Mouse (Mus musculus) regulatory T cell (primary cell): ENCODE data around the gene Boll.

Experiments used
- in situ Hi-C: fragments of 300-600 bp; cut with MboI, MseI; formaldehyde crosslinking; loops from one replicate; pipeline ENCODE4 v1.15.1; 2025; ENCODE audit warnings: high pct_unique_total_duplicates

Gene Boll

DNA sequence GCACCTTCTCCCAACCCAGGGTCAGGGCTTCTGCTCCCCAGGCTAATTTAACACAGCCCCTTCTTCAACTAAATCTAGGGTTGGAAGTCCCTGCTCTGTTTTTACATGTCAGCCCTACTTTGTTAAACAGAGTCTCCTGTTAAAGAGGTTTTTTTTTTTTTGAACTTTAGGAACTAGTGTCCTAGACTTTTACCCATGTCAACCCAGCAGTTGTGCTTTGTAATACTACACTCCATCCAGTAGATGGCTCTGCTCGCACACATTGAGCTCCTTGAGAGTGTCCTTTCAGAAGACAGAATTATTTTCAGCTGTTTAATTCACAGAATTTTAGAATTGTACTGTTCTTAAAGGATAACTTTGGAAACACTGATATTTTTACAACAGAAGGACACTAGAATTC is 124.0 kb downstream of the Boll start:
- in situ Hi-C loops = loop anchor here (25.0 kb wide), 1 partner anchor 123 kb away; the partner anchor contains the start of gene Boll

DNA sequence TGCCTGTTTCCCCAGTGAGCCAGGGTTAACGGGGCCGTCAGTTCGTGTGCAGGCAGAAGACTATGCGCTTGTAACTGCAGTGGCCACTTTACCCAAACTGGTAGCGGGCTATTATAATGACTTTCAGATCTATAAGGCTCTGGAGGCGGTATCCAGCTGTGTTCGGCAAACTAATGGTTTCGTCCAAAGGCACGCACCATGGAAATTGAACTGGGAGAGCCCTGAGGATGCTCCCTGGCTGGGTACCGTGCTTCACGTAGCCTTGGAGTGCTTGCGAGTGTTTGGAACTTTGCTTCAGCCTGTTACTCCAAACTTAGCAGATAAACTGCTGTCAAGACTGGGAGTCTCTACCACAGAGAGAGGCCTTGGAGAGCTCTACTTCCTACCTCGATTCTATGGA is 124.8 kb downstream of the Boll start:
- in situ Hi-C loops = loop anchor here (25.0 kb wide), 1 partner anchor 124 kb away; the partner anchor contains the start of gene Boll

DNA sequence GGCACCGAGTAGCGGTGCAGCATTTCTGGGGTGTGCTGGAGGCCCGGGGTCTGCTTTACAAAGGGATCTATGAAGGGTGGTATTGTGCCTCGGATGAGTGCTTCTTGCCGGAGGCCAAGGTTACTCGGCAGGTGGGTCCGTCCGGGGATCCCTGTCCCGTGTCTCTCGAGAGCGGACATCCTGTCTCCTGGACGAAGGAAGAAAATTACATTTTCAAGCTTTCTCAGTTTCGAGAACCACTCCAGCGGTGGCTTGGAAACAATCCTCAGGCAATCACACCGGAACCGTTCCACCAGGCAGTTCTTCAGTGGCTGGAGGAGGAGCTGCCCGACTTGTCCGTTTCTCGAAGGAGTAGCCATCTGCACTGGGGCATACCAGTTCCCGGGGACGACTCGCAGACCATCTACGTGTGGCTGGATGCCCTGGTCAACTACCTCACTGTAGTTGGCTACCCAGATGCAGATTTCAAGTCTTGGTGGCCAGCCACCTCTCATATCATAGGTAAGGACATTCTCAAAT is 125.6 kb downstream of the Boll start:
- in situ Hi-C loops = loop anchor here (25.0 kb wide), 1 partner anchor 125 kb away; the partner anchor contains the start of gene Boll

DNA sequence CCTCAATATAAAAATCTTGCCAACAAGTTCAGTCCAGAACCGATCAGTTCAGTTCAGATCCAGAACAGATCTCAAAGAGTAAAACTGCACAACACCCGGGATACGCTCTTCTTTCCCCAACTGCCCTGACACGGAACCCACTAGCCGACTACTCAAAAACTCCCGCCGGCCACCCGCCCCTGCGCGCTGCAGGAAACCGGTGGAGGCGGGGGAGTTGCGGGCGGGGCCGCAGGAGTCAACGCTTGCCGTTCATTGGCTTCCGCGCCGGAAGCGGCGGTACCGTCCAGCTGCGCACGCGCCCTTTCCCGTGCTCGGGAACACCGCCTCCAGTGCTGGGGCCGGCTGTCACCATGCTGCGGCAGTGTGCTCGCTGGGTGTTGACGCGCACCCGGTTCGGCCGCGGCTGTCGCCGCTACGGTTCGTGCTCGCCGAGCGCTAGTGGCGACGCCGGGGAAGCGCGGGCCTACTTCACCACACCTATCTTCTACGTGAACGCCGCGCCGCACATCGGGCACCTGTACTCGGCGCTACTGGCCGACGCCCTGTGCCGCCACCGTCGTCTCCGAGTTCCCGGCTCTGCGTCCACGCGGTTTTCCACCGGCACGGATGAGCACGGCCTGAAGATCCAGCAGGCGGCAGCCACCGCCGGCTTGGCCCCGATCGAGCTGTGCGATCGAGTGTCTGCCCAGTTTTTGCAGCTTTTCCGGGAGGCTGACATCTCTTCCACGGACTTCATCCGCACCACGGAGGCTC is 126.2 kb downstream of the Boll start, which contains the start of gene Mars2:
Gene Mars2, plus strand, starts transcription at position 288 of the 753 bp plus-strand sequence.
- in situ Hi-C loops = loop anchor here (25.0 kb wide), 1 partner anchor 125 kb away; the partner anchor contains the start of gene Boll

DNA sequence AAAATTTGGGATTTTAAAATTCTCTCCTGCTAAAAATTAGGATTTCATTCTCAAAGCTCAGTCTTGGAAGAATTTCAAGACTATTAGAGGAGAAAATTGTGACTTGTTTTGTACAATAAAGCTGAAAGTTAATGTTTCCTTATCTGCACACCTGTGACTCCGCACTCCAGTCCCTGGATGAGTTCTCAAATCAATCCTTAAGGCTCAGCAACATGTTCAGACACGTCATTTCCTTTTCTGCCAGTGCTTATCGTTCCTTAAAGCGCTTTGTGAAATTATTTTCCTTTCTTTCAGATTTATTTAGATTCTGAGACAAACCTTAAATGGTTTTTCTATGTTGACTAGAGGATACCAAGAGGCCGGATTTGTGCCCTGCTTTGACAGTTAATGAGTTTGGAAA is 126.8 kb downstream of the Boll start:
- in situ Hi-C loops = loop anchor here (25.0 kb wide), 1 partner anchor 126 kb away; the partner anchor contains the start of gene Boll

DNA sequence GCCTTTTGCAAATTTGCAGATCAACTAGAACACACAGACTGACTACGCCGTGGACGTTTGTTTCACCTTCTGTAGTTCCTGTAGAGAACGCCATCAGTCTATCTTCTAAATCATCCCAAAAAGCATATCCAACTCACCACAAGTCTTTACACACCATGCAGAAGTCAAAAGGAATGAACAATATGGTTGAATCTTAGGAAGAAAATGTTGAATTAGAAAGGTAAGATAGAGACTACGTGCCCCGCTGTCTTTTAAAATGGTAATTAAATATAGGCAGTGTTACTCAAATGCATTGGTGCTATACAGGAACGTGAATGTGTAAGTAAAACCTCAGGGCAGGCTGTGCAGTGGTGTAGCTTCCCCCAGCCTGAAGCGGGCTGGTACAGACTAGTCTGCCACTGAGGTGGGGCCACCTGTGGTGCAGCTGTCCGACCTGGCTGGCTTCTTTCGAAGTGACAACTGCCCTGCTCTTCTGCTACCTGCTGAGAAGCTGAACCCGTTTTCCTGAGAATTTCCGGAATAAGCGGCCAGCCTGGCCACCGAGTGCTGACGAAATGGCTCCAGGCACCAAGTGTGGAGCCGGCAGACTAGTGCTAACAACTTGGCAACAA is 128.3 kb downstream of the Boll start:
- in situ Hi-C loops = loop anchor here (25.0 kb wide), 1 partner anchor 127 kb away; the partner anchor contains the start of gene Boll

DNA sequence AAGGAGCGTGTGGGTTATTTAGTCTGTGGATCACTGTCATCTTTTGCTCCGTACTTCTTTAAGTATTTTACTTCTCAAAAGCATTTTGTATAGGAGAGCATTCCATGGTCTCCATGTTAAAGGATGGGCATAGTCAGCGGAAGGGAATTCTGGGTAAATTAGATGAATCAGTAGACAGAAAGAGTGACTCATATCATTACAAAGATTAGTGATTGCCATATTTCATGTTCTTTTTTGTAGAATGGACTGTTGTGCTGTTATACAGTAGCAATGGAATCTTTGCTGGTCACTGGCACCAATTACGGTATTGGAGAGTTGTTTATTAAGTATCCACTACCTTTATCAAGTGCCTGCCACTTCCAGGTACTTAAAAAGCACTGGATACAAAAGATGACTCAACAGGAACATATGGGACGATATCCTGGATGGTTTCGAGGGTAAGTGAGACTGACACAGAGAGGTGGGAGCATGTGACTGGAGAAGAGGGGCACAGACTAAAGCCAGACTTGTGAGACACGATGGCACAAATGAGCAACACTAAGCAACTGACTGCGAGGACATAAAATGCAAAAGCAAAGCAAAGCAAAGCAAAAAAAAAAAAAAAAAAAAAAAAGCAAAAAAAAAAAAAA is 134.9 kb downstream of the Boll start:
- in situ Hi-C loops = loop anchor here (25.0 kb wide), 1 partner anchor 134 kb away; the partner anchor contains the start of gene Boll

DNA sequence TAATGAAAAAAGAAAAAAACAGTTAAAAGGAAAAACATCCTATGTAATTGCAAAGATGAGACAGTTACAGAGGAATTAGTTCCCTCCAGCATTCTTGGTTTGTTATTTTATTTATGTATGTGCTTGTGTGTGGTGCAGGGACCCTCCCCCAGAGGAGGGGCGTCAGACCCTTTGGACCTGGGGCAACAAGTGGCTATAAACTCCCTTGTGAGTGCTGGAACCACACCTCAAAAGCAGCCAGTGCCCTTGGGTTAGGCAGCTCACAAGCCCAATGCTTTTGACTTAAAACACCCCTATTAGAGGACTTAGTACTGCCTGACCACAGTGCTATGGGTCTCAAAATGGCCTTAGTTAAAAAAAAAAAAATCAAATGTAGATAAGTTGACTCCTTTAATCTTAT is 135.9 kb downstream of the Boll start:
- in situ Hi-C loops = loop anchor here (25.0 kb wide), 1 partner anchor 135 kb away; the partner anchor contains the start of gene Boll

DNA sequence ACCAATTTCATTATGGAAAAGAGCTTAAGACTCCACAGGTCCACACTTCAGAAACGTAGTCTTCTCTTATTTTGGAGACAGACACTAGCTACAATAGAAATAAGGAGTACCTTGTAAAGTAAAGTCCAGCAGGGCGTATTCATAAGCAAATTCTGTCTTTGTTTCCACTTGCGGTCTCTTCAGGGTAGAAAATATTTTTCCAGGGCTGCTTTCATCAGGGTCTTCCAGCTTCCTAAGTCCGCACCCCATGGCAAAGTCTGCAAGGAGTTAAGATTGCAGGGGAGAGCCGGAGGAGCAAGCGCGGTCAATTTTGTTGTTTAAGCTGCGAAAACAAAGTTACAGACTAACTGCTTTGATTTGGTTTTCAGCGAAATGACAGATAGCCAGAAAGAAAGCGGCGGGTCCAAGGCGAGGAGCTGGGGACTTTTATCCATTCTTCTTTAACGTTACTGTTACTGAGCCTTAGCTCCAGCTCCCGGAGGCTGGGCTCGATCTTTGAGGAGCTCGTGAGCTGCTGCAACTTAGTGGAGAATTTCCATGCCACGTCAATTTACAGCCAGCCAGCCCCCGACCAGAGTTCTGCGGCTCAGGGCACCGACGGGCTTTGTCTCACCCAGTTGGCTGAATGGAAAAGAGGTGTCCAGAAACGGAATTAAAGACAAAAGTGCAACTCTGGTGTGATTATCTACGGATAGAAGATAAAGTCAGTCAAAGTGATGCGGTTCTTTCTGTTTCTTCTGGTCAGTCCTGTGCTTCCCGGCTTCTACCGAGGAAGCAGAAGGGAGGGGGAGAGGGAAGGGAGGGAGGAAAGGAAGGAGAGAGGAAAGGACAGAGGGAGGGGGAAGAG is 137.0 kb downstream of the Boll start, which contains the start of gene Rftn2:
Gene Rftn2, minus strand, starts transcription at position 772 of the 847 bp plus-strand sequence.
- in situ Hi-C loops = loop anchor here (25.0 kb wide), 1 partner anchor 136 kb away; the partner anchor contains the start of gene Boll

DNA sequence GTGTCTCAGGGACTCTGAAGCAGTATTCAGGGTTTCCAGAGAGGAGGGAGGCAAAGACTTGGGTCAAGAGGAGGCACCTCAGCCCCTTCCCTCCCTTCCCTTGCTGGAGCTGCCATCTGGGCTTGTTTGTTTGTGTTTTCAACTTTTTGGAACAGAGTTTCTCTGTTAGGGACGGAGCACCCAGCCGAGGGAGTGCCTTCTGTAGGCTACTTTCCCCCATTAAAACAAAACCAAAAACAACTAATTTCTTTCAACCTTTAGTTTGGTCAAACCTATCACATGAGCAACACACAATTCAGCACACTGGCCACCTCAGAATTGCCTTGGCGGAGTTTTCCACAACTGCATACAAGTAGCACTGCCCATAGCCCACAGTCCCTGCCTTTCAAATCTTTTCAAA is 137.9 kb downstream of the Boll start:
- in situ Hi-C loops = loop anchor here (25.0 kb wide), 1 partner anchor 137 kb away; the partner anchor contains the start of gene Boll

DNA sequence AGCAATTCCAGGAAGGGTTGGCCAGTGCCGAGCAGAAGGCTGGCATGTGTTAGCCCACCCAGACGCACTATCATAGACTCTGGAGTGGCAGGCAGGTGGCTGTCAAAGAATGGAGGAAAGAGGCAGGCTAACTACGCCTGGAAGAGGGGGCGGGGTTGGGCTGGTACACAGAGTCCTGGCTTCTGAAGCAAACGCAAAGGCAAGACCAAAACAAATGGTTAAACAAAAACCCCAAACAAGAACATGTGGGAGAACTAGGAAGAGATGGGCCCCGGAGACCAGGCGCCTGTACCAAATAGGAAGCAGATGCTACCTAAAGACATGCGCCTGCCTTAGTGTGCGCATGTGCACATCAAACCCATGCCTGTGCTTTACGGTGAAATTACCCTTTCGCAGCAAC is 139.2 kb downstream of the Boll start:
- in situ Hi-C loops = no loop called here

DNA sequence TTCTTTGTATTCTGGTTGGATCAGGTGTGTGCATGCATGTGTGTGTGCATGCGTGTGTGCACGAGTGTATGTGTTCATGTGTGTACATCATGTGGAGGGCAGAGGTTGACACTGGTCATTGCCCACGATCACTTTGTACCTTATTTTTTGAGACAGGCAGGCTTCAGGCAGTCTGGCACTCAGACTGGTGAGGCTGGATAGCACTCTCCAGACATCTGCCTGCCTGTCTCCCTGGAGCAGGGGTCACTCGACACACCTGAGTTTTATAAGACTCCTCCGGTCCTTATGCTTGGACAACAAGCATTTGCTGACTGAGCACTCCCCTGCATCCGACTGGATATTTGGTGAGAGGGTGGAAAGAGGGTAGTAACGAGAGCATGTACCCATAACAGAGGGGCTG is 140.2 kb downstream of the Boll start:
- in situ Hi-C loops = no loop called here

DNA sequence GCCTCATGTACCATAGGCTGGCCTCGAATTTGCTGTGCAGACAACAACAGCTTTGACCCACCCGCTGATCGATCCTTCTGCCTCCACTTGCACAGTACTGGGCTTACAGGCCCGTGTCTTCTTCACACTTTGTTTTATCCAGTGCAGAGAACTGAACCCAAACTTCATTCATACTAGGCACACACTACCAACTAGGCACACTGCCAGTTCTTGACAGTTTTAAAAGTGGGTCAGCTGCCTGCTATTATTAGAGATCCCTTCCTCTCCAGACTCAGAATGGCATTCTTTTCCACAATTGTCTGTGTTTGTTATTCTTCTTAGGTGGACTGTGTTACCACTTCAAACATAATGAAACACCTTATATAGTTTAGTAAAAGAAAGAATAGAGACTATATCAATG is 141.9 kb downstream of the Boll start:
- in situ Hi-C loops = no loop called here

DNA sequence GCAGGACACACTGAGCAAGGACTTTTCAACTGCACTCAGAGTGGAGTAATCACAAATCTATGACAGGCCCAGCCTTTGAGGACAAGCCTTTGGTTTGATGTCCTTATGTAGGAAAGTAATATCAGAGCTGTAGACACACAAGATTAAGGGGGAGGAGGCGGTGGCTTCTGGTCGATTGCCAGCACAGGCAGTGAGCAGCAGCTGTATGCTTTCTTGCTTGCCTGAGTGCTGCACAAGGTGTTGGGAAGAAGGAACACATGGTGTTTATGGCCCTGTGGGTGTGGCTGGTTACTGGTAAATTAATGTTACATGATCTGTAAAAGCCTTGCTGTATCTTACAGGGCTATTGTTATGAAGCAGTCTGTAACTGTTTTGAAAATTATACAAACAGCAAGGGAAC is 146.1 kb downstream of the Boll start:
- in situ Hi-C loops = no loop called here

DNA sequence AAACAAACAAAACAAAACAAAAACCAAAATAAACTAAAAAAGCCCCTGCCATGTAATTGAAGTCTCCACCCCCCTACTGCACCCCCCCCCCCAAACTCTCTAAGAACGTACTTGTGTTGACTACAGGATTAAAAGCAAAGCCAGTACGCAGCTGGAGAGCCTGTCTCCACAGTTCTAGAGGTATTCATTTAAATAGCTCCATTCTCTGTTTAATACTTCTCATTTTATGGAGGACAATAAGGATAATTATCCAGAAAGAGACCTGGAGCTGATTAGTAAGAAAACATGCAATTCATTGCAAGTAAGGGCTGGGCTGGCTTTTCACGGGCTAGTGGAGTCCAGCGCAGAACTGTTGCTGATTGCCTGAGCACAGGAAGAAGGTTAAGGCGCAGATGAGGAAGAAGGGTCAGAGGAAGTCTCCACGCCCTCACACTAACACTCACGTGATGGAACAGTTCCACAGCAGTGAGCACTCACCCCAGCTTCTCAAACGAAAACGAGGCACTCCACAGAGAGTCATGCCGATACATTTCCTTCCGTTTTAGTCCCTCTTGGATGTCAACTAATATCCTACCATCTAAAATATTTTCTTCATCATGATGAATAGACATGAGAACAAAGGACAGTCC is 148.0 kb downstream of the Boll start:
- in situ Hi-C loops = no loop called here

DNA sequence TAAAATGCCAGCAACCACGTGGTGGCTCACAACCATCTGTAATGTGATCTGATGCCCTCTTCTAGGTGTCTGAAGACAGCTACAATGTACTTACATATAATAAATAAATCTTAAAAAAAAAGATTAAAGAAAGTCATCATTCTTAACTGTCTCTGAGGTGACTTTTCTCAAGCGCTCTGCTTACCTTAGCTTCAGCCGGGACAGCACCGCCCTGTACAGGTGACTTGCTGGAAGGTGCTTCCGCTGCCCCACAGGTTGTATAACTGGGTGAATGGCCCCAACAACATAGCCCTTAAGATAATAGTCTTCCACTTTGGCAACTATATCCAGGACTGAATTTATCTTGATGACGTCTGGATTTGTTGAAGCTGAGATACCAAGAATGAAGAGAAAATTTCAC is 149.3 kb downstream of the Boll start:
- in situ Hi-C loops = no loop called here

DNA sequence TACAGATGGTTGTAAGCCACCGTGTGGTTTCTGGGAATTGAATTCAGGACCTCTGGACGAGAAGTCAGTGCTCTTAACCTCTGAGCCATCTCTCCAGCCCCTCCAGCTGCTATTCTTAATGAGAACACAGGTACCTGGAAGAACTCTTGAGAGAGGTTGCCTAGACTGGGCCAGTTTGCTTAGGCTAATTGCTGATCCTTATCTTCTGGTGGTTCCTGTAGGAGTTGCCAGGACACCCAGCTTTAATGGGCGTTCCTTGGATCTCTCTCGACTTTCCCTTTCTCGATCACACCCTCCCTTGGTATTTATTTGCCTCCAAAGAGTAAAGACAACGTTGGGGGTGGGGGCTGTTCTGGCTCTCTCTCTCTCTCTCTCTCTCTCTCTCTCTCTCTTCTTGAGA is 149.8 kb downstream of the Boll start:
- in situ Hi-C loops = no loop called here

DNA sequence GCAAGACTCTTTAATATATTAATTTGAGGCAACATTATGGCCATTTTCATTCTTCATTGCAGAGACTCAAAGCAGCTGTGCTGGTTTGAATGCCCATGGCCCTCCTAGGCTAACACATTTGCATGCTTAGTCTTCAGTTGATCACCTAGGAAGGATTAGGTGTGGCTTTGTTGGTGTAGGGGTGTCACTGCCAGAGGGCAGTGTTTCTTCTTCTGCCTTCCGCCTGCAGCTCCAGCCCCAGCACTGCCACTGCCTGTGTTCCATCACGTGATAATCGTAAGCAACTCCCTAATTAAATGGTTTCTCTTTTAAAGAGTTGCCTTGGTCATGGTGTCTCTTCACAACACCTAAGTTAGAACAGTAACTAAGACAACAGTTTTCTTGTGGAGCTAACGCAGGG is 150.5 kb downstream of the Boll start:
- in situ Hi-C loops = no loop called here

DNA sequence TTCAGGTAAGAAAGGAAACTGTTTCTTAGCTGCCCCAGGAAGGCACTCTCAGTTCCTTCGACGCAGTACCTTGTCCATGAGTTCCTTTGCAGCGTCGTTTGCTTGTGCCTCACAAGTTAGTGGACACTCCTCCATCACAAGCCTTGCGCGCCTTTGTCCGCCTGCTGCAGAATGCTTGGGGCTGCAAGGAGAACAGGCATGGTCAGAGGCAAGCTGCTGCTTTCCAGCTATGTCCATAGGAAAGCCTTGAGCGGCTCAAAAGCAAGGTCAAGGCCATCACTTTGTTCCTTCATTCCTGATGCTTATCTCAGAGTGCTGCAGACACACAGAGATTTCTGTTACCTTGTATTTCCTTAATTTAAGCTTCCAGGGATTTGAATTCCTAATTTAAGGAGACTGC is 152.2 kb downstream of the Boll start:
- in situ Hi-C loops = no loop called here

DNA sequence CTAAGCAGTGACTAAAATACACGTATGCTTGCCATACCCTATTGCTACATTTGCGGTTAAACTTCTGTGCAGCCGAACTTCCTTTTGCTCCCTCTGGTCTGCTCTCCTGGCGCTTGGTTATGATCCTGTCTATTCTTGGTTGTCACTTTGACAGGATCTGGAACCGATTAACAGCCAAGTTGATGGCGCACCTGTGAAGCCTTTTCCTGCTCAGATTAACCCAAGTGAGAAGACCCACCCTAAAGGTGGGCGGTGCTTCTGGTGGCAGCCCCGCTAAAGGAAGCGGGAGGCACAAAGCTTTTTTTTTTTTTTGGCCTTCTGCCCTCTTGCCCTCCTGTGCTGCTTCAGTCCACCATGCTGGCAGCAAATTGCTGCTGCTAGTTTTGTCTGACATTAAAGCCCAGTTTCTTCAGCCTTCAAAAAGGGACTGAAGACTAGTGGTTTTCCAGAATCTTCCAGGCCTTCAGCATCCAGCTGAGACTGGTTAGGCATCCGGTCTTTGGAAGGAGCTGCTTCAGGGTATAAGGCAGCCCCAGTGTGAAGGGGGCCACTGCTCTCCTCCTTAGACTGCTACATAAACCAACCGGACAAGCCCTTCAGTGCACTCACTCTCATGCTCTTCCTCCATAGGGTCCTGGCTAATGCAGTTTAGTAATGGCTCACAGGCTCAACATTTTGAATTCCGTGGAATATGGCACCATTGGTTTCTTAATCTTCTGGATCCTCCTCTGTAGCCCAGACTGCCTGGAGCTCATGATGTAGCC is 152.9 kb downstream of the Boll start:
- in situ Hi-C loops = no loop called here
